Mouse (Mus musculus): Measurements from ENCODE around the gene Plekhh3. TPM values are rescaled to one million over a fixed set of nuclear protein-coding genes. Genes with fewer than 3 reads are reported as not detected.

Plekhh3 gene
- total and polyA plus RNA-seq, 2 experiments from 2014 or later, result 10.6 to 23.2 TPM

DNA sequence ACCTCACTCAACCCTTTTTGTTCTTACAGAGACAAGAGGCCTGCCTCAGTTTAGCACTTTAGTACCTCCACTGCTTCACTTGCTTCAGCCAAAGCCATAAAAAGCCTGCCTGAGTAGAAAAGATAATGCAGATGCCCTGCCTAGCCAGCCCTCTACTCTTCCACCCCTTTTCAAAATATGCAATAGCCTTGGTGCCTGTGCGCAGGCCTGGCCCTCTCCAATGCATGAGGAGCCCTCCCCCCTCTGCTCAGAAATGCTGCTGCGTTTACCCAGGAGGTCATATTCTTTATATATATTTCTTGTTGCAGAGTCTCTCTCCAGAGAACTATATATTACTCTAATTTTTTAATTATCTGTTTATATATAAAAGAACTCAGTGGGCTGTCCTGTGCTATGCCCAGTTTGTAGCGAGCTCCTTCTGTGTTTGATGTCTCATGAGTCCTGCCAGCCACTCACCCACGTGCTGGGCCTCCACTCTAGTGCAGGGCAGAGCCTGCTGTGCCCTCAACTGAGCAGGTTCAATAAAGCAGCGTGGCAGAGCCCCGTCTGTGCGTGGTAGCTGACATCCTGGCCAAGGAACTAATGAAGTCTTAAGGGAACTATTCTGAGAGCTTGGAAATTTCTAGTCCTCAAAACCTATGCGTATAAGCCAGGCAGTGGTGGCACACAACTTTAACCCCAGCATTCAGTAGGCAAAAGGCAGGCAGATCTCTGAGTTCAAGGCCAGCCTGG lies 19.2 kb upstream of the Plekhh3 start:
- Histone ChIP-seq H3K27ac (ENCODE audit: low read depth) (peak overlapping the region; percentile 76), H3K27me3 (ENCODE audit: control insufficient read depth, insufficient read depth, low read length) (no peaks in the 10 kb centered on the region), H3K36me3 (replicated peaks; ENCODE audit: control insufficient read depth, insufficient read depth, low read length) (peaks cover 13% of the 10 kb centered on the region; the same call in 1 of the 2 replicates), H3K9ac (replicated peaks; ENCODE audit: low read depth, low read length) (no peak overlapping the region), H3K4me2 (ENCODE audit: low read depth, low read length) (peak overlapping the region; percentile 5; the same call in 1 of the 2 replicates), H3K4me1 (ENCODE audit: control insufficient read depth, insufficient read depth) (peaks cover 32% of the 10 kb centered on the region), H3K9me3 (replicated peaks; ENCODE audit: control insufficient read depth, low read length) (no peaks in the 10 kb centered on the region), H3K4me3 (ENCODE audit: low read depth, low read length) (no peak overlapping the region)
- no peak for TF ChIP-seq EP300 (IDR thresholded peaks at IDR 0.05; ENCODE audit: low read depth)
- no peak for TF ChIP-seq CTCF (IDR thresholded peaks at IDR 0.05; ENCODE audit: low read depth)
- no peak for ATAC-seq (ENCODE audit: insufficient read depth, low read depth)
- DNase-seq (ENCODE audit: low spot score), result no peak
- 53% methylated on average over 8 of the region's 8 CpGs for WGBS

- peak overlapping the region; percentile 76 for H3K27ac ChIP-seq (ENCODE audit: low read depth)
- DNase-seq (ENCODE audit: low spot score) (peak; percentile 77), ATAC-seq (ENCODE audit: insufficient read depth, low read depth) (peak; percentile 70)
- TF ChIP-seq EP300 (IDR thresholded peaks at IDR 0.05; ENCODE audit: low read depth), result no peak
- H3K4me2 ChIP-seq (ENCODE audit: low read depth, low read length), result peak overlapping the region; percentile 5; the same call in 1 of the 2 replicates
- no peak overlapping the region for H3K4me3 ChIP-seq (ENCODE audit: low read depth, low read length)
- WGBS, result 19% methylated on average over 5 of the region's 6 CpGs
- H3K9me3 ChIP-seq (replicated peaks; ENCODE audit: control insufficient read depth, low read length), result no peaks in the 10 kb centered on the region
- peaks cover 12% of the 10 kb centered on the region; the same call in 1 of the 2 replicates for H3K36me3 ChIP-seq (replicated peaks; ENCODE audit: control insufficient read depth, insufficient read depth, low read length)
- H3K4me1 ChIP-seq (ENCODE audit: control insufficient read depth, insufficient read depth), result peaks cover 31% of the 10 kb centered on the region
- H3K9ac ChIP-seq (replicated peaks; ENCODE audit: low read depth, low read length), result peak overlapping the region; percentile 24; the same call in 1 of the 2 replicates
- no peaks in the 10 kb centered on the region for H3K27me3 ChIP-seq (ENCODE audit: control insufficient read depth, insufficient read depth, low read length)
Measured at GRCm38 (mm10) chr11:101189495-101190180, 18.5 kb upstream of the Plekhh3 start.

GRCm38 (mm10) chr11:101188166-101188805 lies 17.1 kb upstream of the Plekhh3 start:
- Histone ChIP-seq H3K9me3 (replicated peaks; ENCODE audit: control insufficient read depth, low read length) (no peaks in the 10 kb centered on the region), H3K4me2 (ENCODE audit: low read depth, low read length) (no peak overlapping the region), H3K27me3 (ENCODE audit: control insufficient read depth, insufficient read depth, low read length) (no peaks in the 10 kb centered on the region), H3K27ac (ENCODE audit: low read depth) (no peak overlapping the region), H3K9ac (replicated peaks; ENCODE audit: low read depth, low read length) (no peak overlapping the region), H3K36me3 (replicated peaks; ENCODE audit: control insufficient read depth, insufficient read depth, low read length) (peaks cover 10% of the 10 kb centered on the region; the same call in 1 of the 2 replicates), H3K4me1 (ENCODE audit: control insufficient read depth, insufficient read depth) (peaks cover 18% of the 10 kb centered on the region), H3K4me3 (ENCODE audit: low read depth, low read length) (no peak overlapping the region)
- ATAC-seq (ENCODE audit: insufficient read depth, low read depth), result no peak
- no peak for DNase-seq (ENCODE audit: low spot score)
- no peak for TF ChIP-seq CTCF (IDR thresholded peaks at IDR 0.05; ENCODE audit: low read depth)
- no peak for TF ChIP-seq EP300 (IDR thresholded peaks at IDR 0.05; ENCODE audit: low read depth)
- WGBS, result 75% methylated on average over 11 of the region's 11 CpGs

- Histone ChIP-seq H3K4me2 (ENCODE audit: low read depth, low read length) (no peak overlapping the region), H3K4me3 (ENCODE audit: low read depth, low read length) (no peak overlapping the region), H3K27me3 (ENCODE audit: control insufficient read depth, insufficient read depth, low read length) (no peaks in the 10 kb centered on the region), H3K9ac (replicated peaks; ENCODE audit: low read depth, low read length) (no peak overlapping the region), H3K27ac (ENCODE audit: low read depth) (no peak overlapping the region), H3K4me1 (ENCODE audit: control insufficient read depth, insufficient read depth) (peaks cover 17% of the 10 kb centered on the region), H3K9me3 (replicated peaks; ENCODE audit: control insufficient read depth, low read length) (no peaks in the 10 kb centered on the region), H3K36me3 (replicated peaks; ENCODE audit: control insufficient read depth, insufficient read depth, low read length) (peaks cover 3% of the 10 kb centered on the region; the same call in 1 of the 2 replicates)
- WGBS, result 86% methylated on average over 5 of the region's 5 CpGs
- DNase-seq (ENCODE audit: low spot score) (no peak), ATAC-seq (ENCODE audit: insufficient read depth, low read depth) (no peak)
- TF ChIP-seq CTCF (IDR thresholded peaks at IDR 0.05; ENCODE audit: low read depth) (no peak), EP300 (IDR thresholded peaks at IDR 0.05; ENCODE audit: low read depth) (no peak)
Measured at GRCm38 (mm10) chr11:101187541-101187940, 16.4 kb upstream of the Plekhh3 start.

- Histone ChIP-seq H3K36me3 (replicated peaks; ENCODE audit: control insufficient read depth, insufficient read depth, low read length) (0 out of 2 replicates have a peak, but pooled peaks cover 3% of the 10 kb centered on the region), H3K27ac (ENCODE audit: low read depth) (no peak overlapping the region), H3K4me2 (ENCODE audit: low read depth, low read length) (no peak overlapping the region), H3K4me1 (ENCODE audit: control insufficient read depth, insufficient read depth) (peaks cover 17% of the 10 kb centered on the region), H3K9ac (replicated peaks; ENCODE audit: low read depth, low read length) (no peak overlapping the region), H3K9me3 (replicated peaks; ENCODE audit: control insufficient read depth, low read length) (no peaks in the 10 kb centered on the region), H3K4me3 (ENCODE audit: low read depth, low read length) (no peak overlapping the region), H3K27me3 (ENCODE audit: control insufficient read depth, insufficient read depth, low read length) (no peaks in the 10 kb centered on the region)
- WGBS, result 79% methylated on average over 27 of the region's 27 CpGs
- DNase-seq (ENCODE audit: low spot score), result no peak
- ATAC-seq (ENCODE audit: insufficient read depth, low read depth), result no peak
- TF ChIP-seq CTCF (IDR thresholded peaks at IDR 0.05; ENCODE audit: low read depth), result no peak
- no peak for TF ChIP-seq EP300 (IDR thresholded peaks at IDR 0.05; ENCODE audit: low read depth)
Measured at GRCm38 (mm10) chr11:101186526-101187247, 15.5 kb upstream of the Plekhh3 start.
